Mouse (Mus musculus): Measurements from ENCODE around the gene Ankrd11. TPM values are rescaled to one million over a fixed set of nuclear protein-coding genes. Genes with fewer than 3 reads are reported as not detected.
"Not testable (repeated sequence)": the region's sequence is repeated elsewhere in the genome, so short reads cannot be mapped to it uniquely, and the experiment has no call there.

Ankrd11 gene
- polyA plus RNA-seq, 1 experiment from 2014 or later: 98.8 TPM

DNA sequence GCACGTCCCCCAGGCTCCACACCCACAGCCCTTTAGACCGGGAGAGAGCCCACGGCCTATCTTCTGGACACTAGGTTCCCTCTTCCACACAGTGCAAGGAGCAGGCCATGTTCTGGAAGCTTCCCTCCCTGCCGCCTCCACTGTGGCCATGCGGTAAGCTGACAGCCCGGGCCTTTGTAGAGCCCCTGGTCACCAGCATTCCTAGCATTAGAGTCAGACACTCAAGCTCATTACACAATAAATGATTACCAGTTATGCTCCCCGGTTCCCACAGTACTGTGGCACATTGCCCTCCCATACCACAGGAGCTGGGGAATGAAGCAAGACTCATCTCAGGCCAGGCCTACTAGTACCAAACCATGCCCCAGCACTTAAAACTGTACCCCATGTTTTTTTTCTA, 6.3 kb upstream of the Ankrd11 start:
- no peak for ATAC-seq (ENCODE audit: low FRiP score, low read depth)

DNA sequence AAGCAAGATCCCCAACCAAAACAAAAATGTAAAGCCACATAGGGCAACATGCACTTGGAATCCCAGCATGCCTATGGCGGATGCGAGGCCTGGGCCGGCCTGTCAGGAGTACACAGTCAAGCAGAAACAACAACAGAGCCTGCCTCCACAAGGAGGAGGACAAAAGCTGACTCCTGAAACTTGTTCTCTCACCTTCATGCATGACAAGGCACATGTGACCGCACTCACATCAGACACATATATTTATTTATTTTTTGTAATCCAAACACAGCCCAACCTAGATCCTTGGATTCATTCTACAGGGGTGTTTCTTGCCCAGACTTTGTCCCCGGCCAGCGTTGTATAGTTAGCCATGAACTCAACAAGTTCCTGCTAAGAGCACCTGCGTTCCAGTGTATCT, 5.8 kb upstream of the Ankrd11 start:
- Histone ChIP-seq H3K9me3 (no peaks in the 10 kb centered on the region), H3K27ac (no peak overlapping the region), H3K4me2 (replicated peaks) (no peak overlapping the region), H3K4me3 (no peak overlapping the region), H3K36me3 (no peaks in the 10 kb centered on the region; the same call in 1 of the 2 replicates), H3K4me1 (peaks cover 10% of the 10 kb centered on the region), H3K27me3 (replicated peaks) (no peaks in the 10 kb centered on the region), H3K9ac (no peak overlapping the region)
- no peak for ATAC-seq (ENCODE audit: low FRiP score, low read depth)
- 94% methylated on average over 7 of the region's 7 CpGs for WGBS

More for the DNA sequence above, 6.3 kb upstream of the Ankrd11 start:
- H3K4me1 ChIP-seq: peaks cover 6% of the 10 kb centered on the region
- H3K9ac ChIP-seq: no peak overlapping the region
- H3K4me2 ChIP-seq (replicated peaks): no peak overlapping the region
- no peak overlapping the region for H3K27ac ChIP-seq
- no peak overlapping the region for H3K4me3 ChIP-seq
- 90% methylated on average over 7 of the region's 7 CpGs for WGBS
- H3K27me3 ChIP-seq (replicated peaks): no peaks in the 10 kb centered on the region
- H3K36me3 ChIP-seq: no peaks in the 10 kb centered on the region; the same call in 1 of the 2 replicates
- no peaks in the 10 kb centered on the region for H3K9me3 ChIP-seq

DNA sequence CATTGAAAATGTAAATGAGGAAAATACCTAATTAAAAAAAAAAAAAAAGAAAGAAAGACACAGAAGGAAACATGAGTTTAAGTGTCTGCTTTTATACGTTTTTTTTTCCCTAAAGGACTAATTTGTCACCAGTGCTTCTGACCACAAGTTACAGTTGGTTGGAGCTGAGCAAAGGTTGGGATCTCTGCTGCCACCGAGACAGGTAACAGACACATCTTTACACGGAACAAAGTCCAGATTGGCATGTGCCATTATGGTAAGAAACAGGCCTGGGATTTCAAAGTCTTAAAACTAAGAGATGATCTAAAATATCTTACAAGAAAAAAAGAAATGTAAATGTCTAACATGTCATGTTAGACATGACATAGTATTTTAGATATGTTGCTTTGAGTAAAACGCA, 4.6 kb upstream of the Ankrd11 start:
- ATAC-seq (ENCODE audit: low FRiP score, low read depth): no peak
- Histone ChIP-seq H3K4me3 (no peak overlapping the region), H3K4me2 (replicated peaks) (no peak overlapping the region), H3K36me3 (no peaks in the 10 kb centered on the region; the same call in 1 of the 2 replicates), H3K4me1 (peaks cover 10% of the 10 kb centered on the region), H3K27me3 (replicated peaks) (no peaks in the 10 kb centered on the region), H3K9me3 (no peaks in the 10 kb centered on the region), H3K27ac (no peak overlapping the region), H3K9ac (no peak overlapping the region)
- 79% methylated on average over 4 of the region's 4 CpGs for WGBS

DNA sequence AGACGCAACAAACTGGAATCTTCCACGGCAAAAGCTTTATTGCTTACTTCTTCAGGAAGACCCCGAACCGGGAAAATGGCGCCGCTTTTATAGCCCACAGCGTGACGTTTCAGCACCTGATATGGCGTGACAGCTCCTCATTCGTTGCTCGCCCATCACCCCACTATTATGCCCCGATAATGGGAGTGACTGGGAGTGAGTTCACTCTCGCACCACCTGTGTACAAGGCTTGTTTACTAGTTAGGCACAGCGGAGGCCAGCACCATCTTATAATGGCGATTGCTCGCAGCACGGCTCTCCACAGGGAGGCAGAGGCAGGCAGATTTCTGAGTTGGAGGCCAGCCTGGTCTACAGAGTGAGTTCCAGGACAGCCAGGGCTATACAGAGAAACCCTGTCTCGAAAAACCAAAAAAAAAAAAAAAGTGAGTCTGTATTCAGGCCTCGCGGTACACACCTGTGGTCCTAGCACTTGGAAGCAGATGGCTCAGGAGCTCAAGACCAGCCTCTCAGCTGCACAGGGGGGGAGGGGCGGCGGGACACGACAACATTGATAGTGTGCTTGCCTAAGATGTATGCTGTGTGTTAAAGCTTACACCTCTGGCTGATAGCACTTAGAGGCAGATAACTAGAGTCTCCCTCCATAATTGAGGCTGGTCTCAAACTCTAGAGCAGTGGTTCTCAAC, 2.8 kb upstream of the Ankrd11 start:
- not testable (repeated sequence) for H3K36me3 ChIP-seq; ATAC-seq (ENCODE audit: low FRiP score, low read depth); H3K27me3 ChIP-seq (replicated peaks); H3K27ac ChIP-seq; H3K9me3 ChIP-seq; H3K9ac ChIP-seq; H3K4me2 ChIP-seq (replicated peaks); H3K4me3 ChIP-seq
- H3K4me1 ChIP-seq: peaks cover 22% of the 10 kb centered on the region
- WGBS: 94% methylated on average over 23 of the region's 23 CpGs

DNA sequence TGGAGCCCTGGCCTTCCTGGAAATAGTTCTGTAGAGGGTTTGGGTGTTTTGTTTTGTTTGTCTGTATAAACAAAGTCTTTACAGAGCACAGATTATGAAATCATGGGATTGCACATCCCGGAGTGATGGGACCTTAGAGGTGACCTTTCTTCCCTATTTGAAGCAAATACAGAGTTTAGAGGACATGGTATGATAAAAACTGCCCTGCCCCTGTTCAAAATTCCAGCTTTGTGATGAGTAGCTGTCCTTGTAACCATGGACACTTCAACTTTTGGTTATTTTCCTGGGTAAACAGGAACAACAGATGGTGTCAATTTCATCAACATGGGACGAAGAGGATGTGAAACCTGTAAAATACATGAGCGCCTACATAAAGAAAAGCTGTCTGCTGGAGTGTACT, 1.9 kb upstream of the Ankrd11 start:
- Histone ChIP-seq H3K4me1 (peaks cover 31% of the 10 kb centered on the region), H3K4me2 (replicated peaks) (peak overlapping the region; percentile 79; the same call in 1 of the 2 replicates), H3K9me3 (no peaks in the 10 kb centered on the region), H3K9ac (no peak overlapping the region), H3K36me3 (no peaks in the 10 kb centered on the region; the same call in 1 of the 2 replicates), H3K27me3 (replicated peaks) (no peaks in the 10 kb centered on the region), H3K4me3 (no peak overlapping the region), H3K27ac (no peak overlapping the region)
- 88% methylated on average over 3 of the region's 3 CpGs for WGBS
- ATAC-seq (ENCODE audit: low FRiP score, low read depth): no peak

DNA sequence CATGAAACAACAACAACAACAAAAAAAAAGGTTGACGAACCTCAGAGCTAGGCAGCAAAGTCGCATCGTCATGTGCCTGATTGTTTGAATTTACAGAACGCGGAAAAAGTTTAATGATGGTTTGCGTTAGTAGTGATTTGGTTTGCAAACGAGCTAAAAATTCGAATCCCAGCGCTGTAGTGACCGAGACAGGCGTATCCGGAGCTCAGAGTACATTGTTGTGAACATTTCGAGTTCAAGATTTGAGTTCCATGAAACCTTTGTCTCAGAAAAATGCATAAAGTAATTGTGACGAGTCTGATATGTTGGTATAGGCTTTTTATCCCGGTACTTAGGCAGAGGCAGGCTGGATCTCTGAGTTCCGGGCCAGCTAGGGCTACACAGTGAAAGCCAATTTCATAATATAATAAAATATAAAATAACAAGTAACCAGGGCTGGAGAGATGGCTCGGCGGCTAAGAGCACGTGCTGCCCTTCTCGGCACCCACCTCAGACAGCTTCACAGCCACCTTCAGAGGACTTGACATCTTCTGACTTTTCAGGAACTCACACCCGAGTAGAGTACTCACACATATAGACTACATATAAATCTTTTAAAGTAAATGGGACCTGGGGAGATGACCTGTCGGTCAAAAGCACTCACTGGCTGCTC, 1.0 kb upstream of the Ankrd11 start:
- Histone ChIP-seq H3K27me3 (replicated peaks) (no peaks in the 10 kb centered on the region), H3K9ac (peak overlapping the region; percentile 90), H3K4me2 (replicated peaks) (peak overlapping the region; percentile 79), H3K27ac (peak overlapping the region; percentile 96), H3K4me1 (peaks cover 31% of the 10 kb centered on the region), H3K9me3 (no peaks in the 10 kb centered on the region), H3K36me3 (no peaks in the 10 kb centered on the region; the same call in 1 of the 2 replicates), H3K4me3 (peak overlapping the region; percentile 100)
- no peak for ATAC-seq (ENCODE audit: low FRiP score, low read depth)
- WGBS: 24% methylated on average over 22 of the region's 22 CpGs

DNA sequence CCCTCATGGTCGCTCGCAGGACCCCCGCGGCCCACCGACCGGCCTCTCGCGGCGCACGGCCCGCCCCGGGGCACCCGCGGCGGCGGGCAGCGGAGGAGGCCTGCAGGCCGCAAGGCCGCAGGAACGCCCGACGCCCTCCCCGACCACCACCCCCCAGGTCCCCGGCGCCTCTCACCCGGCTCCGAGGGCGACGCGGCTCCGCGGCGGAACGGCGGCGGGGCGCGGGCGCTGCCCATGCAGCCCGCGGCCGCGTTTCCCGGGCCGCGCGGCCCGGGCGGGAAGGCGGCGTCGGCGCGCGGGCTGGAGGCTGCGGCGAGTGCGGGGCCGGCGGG, 337 bp downstream of the Ankrd11 start:
- peak; percentile 7; the same call in 1 of the 2 replicates for ATAC-seq (ENCODE audit: low FRiP score, low read depth)
- H3K4me2 ChIP-seq (replicated peaks): peak overlapping the region; percentile 79

DNA sequence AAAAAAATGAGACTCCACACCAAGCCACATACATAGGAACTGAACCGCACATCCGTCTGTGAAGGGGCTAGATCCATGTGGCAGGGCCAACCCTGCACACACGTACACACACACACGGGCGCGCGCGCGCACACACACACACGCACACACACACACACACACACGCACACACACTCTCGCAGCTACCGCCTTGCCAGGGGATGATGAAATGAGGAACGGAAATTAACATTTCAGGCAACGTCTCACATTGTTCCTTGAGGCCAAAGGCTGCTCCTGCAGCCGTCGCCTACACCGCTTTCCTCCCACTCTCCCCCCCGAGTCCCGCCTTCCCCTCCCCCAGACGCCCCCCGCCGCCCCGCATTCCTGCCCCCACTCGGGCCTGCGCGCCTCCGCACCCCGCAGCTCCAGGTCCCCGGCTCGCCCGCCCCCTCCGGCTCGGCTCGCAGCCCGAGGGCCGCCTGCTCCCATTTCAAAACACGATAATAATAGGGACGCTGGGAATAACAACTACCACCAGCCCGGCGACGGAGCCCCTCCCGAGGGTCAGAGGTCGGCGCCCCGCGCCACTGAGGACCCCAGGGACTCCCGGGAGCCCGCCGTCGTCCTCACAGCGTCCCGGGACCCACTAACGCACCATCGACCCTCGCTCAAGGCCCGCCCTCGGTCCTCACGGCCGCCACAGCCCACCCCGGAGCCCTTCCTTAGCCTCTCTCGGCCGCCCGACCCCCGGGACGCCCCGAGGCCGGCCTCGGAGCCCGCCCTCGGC, 886 bp downstream of the Ankrd11 start:
- peak overlapping the region; percentile 99 for H3K9ac ChIP-seq
- ATAC-seq (ENCODE audit: low FRiP score, low read depth): no peak; the same call in 1 of the 2 replicates
- H3K27ac ChIP-seq: peak overlapping the region; percentile 92

More for the DNA sequence above, 337 bp downstream of the Ankrd11 start:
- Histone ChIP-seq H3K36me3 (no peaks in the 10 kb centered on the region; the same call in 1 of the 2 replicates), H3K4me1 (peaks cover 36% of the 10 kb centered on the region), H3K27ac (peak overlapping the region; percentile 92), H3K9ac (peak overlapping the region; percentile 99), H3K27me3 (replicated peaks) (no peaks in the 10 kb centered on the region), H3K4me3 (peak overlapping the region; percentile 100), H3K9me3 (no peaks in the 10 kb centered on the region)
- WGBS: 2% methylated on average over 51 of the region's 60 CpGs

DNA sequence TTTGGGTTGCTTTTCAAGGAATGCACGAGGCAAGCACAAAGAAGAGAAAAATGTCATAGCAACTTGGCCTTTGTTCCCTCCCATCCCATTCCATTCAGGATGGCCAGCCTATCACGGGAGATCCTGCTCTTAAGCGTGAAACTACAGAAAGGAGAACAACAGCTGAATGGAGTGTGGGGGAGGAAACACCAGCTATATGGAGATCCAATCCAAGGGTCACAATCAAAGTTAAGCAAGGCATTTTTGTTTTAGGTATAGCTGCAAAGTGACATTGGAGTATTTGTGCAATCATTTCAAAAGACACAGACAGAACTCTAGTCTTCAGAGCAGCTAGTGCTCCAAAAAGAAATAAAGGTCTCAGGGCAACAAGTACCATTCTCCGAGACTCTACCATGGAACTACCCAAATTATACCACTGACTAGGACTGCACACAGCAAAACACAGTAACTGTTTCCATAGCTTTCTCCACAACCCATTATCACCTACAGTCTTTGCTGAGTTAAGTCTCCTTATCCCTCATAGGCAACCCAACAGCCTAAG, 1.9 kb downstream of the Ankrd11 start:
- Histone ChIP-seq H3K27ac (no peak overlapping the region), H3K9ac (peak overlapping the region; percentile 99), H3K4me3 (peak overlapping the region; percentile 100), H3K36me3 (no peaks in the 10 kb centered on the region; the same call in 1 of the 2 replicates), H3K27me3 (replicated peaks) (no peaks in the 10 kb centered on the region), H3K9me3 (no peaks in the 10 kb centered on the region), H3K4me2 (replicated peaks) (peak overlapping the region; percentile 79), H3K4me1 (peaks cover 36% of the 10 kb centered on the region)
- no peak for ATAC-seq (ENCODE audit: low FRiP score, low read depth)
- 6% methylated on average over 4 of the region's 4 CpGs for WGBS

More for the DNA sequence above, 886 bp downstream of the Ankrd11 start:
- WGBS: under 1% methylated on average over 70 of the region's 71 CpGs
- Histone ChIP-seq H3K4me1 (peaks cover 36% of the 10 kb centered on the region), H3K4me3 (peak overlapping the region; percentile 100), H3K36me3 (no peaks in the 10 kb centered on the region; the same call in 1 of the 2 replicates), H3K27me3 (replicated peaks) (no peaks in the 10 kb centered on the region), H3K9me3 (no peaks in the 10 kb centered on the region), H3K4me2 (replicated peaks) (peak overlapping the region; percentile 79)

DNA sequence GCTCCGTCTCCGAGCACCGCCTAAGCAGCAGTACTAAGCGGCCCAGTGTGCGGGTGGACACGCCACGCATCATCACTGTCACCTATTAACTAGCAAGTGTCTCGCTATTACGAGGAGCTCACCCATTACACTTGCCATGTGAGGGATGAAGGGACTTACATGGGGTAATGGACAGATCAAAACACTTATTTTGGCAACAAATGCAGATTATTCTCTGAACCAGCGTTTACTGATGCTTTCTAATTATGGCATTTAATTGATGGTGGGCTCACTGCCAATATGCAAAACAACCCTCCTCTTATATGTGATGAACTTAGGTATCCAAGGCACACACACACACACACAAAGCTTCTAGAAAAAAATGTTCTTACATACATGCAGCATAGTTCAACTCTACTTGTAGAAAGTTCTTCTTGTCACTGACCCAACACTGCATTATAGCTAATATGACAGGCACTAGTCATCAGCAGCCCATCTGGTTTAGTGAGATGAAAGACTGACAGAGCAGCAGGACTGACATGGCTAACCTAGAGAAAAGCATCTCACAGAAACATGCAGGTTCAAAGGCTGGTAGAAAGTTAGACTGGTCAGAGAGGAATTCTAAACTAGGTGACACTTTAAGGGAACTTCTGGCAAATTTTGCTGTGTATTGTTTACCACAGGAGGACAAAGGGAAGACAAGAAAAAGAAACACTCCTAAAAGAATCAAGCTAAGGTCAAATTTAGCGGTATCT, 2.5 kb downstream of the Ankrd11 start:
- no peak for ATAC-seq (ENCODE audit: low FRiP score, low read depth)
- H3K36me3 ChIP-seq: no peaks in the 10 kb centered on the region; the same call in 1 of the 2 replicates
- peak overlapping the region; percentile 79 for H3K4me2 ChIP-seq (replicated peaks)
- peak overlapping the region; percentile 99; the same call in 1 of the 2 replicates for H3K9ac ChIP-seq
- H3K4me3 ChIP-seq: peak overlapping the region; percentile 11; the same call in 1 of the 2 replicates
- H3K27me3 ChIP-seq (replicated peaks): no peaks in the 10 kb centered on the region
- H3K27ac ChIP-seq: no peak overlapping the region
- 42% methylated on average over 11 of the region's 11 CpGs for WGBS
- peaks cover 36% of the 10 kb centered on the region for H3K4me1 ChIP-seq
- no peaks in the 10 kb centered on the region for H3K9me3 ChIP-seq

DNA sequence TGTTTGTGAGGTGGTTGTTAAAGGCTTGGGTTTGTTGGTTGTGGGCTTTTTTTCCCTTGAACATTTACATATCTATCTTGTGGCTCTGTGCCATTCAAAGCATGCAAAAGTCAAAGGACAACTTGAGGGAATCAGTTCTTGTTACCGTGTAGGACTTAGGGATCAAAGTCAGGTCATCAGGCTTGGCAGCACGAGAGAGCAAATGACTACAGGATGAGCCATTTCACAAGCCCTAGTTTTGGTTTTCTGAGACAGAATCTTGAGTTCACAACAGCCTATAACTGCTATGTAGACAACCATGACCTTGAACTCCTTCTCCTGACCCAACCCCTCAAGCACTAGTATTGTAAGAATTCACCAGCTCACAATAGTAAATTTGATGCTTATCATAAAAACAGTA, 3.7 kb downstream of the Ankrd11 start:
- ATAC-seq (ENCODE audit: low FRiP score, low read depth): no peak

More for the DNA sequence above, 3.7 kb downstream of the Ankrd11 start:
- 63% methylated on average over 2 of the region's 2 CpGs for WGBS
- Histone ChIP-seq H3K27ac (no peak overlapping the region), H3K9ac (no peak overlapping the region), H3K4me1 (peaks cover 30% of the 10 kb centered on the region), H3K27me3 (replicated peaks) (no peaks in the 10 kb centered on the region), H3K4me3 (no peak overlapping the region), H3K4me2 (replicated peaks) (no peak overlapping the region), H3K9me3 (no peaks in the 10 kb centered on the region), H3K36me3 (no peaks in the 10 kb centered on the region)

Measured in neural tube, embryonic 12.5 days (tissue).